Mouse (Mus musculus) lung, embryonic 14.5 days (tissue): Measurements from ENCODE around the gene Dxo. TPM values are rescaled to one million over a fixed set of nuclear protein-coding genes. Genes with fewer than 3 reads are reported as not detected.
A peak's percentile ranks its signal among the peaks of the same experiment; 100 is the strongest.

ENCODE experiments used
- ATAC-seq: fragments of 200-750 bp; cut with Nextera tagmentation; 2 replicates; pipeline ENCODE4 v1.8.0; 2017; ENCODE audit warnings: mild to moderate bottlenecking, moderate TSS enrichment, moderate library complexity; ENCODE audit not compliant: insufficient read depth
- DNase-seq: peaks from one replicate; pipeline ENCODE4 v3.0.0-alpha.2; 2015
- H3K27ac ChIP-seq: fragments of 300-500 bp; sonication (generic); 2 replicates; pipeline ENCODE4 v1.5.1; 2014; ENCODE audit warnings: low read depth, mild to moderate bottlenecking, moderate library complexity
- H3K27me3 ChIP-seq: fragments of 300-500 bp; sonication (generic); 2 replicates; pipeline ENCODE4 v1.6.1; 2014; ENCODE audit warnings: low read length, control low read depth; ENCODE audit not compliant: insufficient read depth
- H3K36me3 ChIP-seq: fragments of 300-500 bp; sonication (generic); 2 replicates; pipeline ENCODE4 v1.6.1; 2014; ENCODE audit warnings: control low read depth; ENCODE audit not compliant: insufficient read depth
- H3K4me1 ChIP-seq: fragments of 300-500 bp; sonication (generic); 2 replicates; pipeline ENCODE4 v1.6.1; 2014; ENCODE audit warnings: antibody characterized with exemption, control low read depth; ENCODE audit not compliant: insufficient read depth
- H3K4me2 ChIP-seq: fragments of 300-500 bp; sonication (generic); 2 replicates; pipeline ENCODE4 v1.6.1; 2014; ENCODE audit warnings: mild to moderate bottlenecking
- H3K4me3 ChIP-seq: fragments of 300-500 bp; sonication (generic); 2 replicates; pipeline ENCODE4 v1.5.1; 2014; ENCODE audit warnings: low read depth, low read length
- H3K9ac ChIP-seq: fragments of 300-500 bp; sonication (generic); 2 replicates; pipeline ENCODE4 v1.6.1; 2014
- H3K9me3 ChIP-seq: fragments of 300-500 bp; sonication (generic); 2 replicates; pipeline ENCODE4 v1.6.1; 2016; ENCODE audit warnings: low read depth, low read length, control low read depth
- CTCF ChIP-seq: IDR thresholded peaks from 2 replicates; pipeline ENCODE4 v1.5.1; 2016; ENCODE audit warnings: antibody characterized with exemption, low read depth
- WGBS: fragments of 180-500 bp; shearing (Covaris S2); extraction: QIAGEN DNeasy Blood & Tissue Kit; methylation state at CpG from one replicate; pipeline ENCODE4 v1.1.7; 2014; 5-methylcytosine and 5-hydroxymethylcytosine counted together
- polyA plus RNA-seq: library from polyadenylated mRNA; unstranded; fragments of >200 nt; fragmentation: Nextera tagmentation; extraction: Ambion mirVana; gene quantifications from 2 replicates; pipeline ENCODE4 v1.2.1, GENCODE M21; 2014

The Dxo gene
- polyA plus RNA-seq, 1 experiment from 2014 or later: 71.5 TPM

DNA sequence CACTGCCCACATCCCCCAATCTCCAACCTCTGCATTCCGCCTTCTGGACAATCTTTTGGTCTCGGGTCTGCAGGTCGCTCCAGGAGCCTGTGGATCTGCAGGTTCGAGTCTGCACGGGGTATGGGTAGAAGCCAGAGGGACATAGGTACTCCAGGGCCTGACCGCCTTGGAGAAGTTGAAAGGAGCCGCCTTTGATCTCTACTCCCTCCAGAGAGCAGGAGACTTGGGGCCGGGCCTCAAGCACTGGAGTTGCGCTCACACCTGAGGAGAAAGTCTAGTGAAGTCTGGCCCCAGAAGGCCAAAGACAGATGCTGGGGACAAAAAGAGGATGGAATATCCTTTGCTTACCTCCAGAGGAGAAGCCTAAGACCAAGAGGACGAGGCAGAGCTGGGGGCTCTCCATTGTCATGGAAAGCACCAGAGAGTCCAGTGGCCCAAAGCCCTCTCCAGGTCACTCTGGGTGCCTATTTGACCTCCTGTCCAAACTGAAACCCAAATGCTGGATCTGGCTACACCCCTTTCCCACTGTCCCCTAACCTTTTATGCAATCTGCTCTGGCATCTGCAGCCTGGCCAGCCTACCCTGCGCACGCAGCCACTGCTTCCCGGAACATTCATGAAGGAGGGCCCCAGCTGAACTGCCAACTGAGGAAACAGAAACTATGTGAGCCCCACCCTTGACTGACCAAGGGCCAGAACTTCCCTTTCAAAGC, 25.0 kb downstream of the Dxo start:
- no peak for ATAC-seq

DNA sequence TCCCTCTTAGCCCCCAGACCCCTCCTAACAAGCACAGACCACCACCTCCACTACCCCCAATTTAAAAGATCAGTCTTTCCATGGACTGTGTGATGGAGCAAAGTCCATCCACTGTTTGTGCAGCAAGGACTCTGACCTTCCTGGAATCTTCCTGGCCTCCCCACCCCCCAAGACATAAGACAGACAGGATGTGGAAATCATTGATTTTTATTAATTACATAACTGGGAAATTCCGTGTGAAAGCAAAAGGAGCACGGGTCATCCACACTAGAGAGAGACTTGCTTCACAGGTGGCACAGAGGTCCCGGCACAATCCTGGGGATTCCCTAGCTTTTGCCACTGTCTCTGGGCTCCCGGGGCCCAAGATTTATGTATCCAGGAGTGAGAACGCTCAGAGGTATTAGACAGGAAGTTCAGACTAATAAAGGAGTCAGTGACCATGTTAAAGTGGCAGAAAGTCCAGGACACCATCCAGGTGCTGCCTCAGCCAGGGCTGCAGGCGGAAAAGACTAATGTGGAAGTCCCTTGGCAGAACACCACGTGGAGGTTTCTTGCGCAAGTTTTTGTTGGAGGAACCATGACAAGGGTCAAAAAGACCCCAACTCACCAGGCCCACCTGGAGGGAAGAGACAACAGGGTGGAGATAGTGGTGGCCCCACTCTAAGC, 25.7 kb downstream of the Dxo start, which contains the start of gene Cfb:
TSS of gene Cfb (minus strand) at position 103 of the 666 bp plus-strand sequence.
- no peak for ATAC-seq
- no peak for DNase-seq
- no peak within 1 kb of the TSS for H3K4me3 ChIP-seq
- no peak within 1 kb of the TSS for H3K4me2 ChIP-seq
- WGBS: 51% methylated on average over 8 of the region's 8 CpGs
- H3K9ac ChIP-seq: no peak within 1 kb of the TSS
- H3K36me3 ChIP-seq: no peaks in the 10 kb centered on the region
- no peak for TF ChIP-seq CTCF
- no peaks in the 10 kb centered on the region for H3K4me1 ChIP-seq
- H3K27me3 ChIP-seq: no peaks in the 10 kb centered on the region
- no peaks in the 10 kb centered on the region for H3K9me3 ChIP-seq
- no peak within 1 kb of the TSS for H3K27ac ChIP-seq

More for the DNA sequence above, 25.0 kb downstream of the Dxo start:
- Histone ChIP-seq H3K27ac (no peak overlapping the region), H3K9ac (no peak overlapping the region), H3K9me3 (no peaks in the 10 kb centered on the region), H3K4me1 (no peaks in the 10 kb centered on the region), H3K36me3 (peaks cover 1% of the 10 kb centered on the region), H3K27me3 (no peaks in the 10 kb centered on the region), H3K4me3 (no peak overlapping the region), H3K4me2 (no peak overlapping the region)
- no peak for DNase-seq
- 57% methylated on average over 13 of the region's 13 CpGs for WGBS
- TF ChIP-seq CTCF: no peak

DNA sequence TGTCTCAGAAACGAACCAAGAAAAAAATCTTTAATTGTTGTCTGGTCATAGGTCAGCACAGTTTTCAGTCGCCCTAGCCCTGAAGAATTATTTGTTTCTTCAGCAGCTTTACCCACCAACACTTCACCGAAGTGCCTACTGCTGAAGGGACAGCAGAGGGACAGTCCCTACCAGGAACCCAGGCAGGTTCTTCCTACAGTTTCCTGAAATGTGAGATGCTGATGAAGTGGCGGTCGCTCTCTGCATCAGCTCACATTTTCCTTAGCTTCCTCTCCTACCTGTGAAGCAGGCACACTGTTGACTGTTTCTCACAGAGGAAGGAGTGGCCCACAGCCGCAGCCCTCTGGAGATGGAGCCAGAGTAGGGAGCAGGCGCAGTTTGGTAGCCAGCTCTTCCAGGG, 29.2 kb downstream of the Dxo start:
- Histone ChIP-seq H3K27ac (no peak overlapping the region), H3K36me3 (no peaks in the 10 kb centered on the region), H3K4me1 (no peaks in the 10 kb centered on the region), H3K9ac (no peak overlapping the region), H3K9me3 (no peaks in the 10 kb centered on the region), H3K4me2 (no peak overlapping the region), H3K4me3 (no peak overlapping the region), H3K27me3 (no peaks in the 10 kb centered on the region)
- no peak for ATAC-seq
- 54% methylated on average over 7 of the region's 7 CpGs for WGBS
- no peak for DNase-seq
- no peak for TF ChIP-seq CTCF

DNA sequence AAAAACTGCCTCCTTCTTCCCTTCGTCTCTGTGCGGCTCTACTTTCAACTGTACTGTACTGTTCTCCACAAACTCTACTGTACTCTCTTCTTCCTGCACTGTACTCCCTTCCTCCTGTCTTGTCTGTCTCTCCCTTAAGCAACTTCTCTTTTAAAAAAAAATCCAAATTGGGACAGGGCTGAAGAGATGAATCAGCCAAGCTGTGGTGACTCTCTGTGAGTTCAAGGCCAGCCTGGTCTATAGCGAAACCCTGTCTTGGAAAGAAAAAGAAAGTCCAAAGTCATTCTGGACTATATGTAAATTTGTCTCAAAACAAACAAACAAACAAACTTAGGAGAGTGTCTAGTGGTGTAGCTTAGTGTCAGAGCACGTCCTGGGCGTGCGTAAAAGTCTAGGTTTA, 37.5 kb downstream of the Dxo start:
- Histone ChIP-seq H3K4me1 (no peaks in the 10 kb centered on the region), H3K27me3 (no peaks in the 10 kb centered on the region), H3K27ac (no peak overlapping the region), H3K36me3 (no peaks in the 10 kb centered on the region), H3K4me2 (no peak overlapping the region), H3K9me3 (no peaks in the 10 kb centered on the region), H3K9ac (no peak overlapping the region), H3K4me3 (no peak overlapping the region)
- ATAC-seq (no peak), DNase-seq (no peak)
- TF ChIP-seq CTCF: no peak
- WGBS: 74% methylated on average over 6 of the region's 6 CpGs

DNA sequence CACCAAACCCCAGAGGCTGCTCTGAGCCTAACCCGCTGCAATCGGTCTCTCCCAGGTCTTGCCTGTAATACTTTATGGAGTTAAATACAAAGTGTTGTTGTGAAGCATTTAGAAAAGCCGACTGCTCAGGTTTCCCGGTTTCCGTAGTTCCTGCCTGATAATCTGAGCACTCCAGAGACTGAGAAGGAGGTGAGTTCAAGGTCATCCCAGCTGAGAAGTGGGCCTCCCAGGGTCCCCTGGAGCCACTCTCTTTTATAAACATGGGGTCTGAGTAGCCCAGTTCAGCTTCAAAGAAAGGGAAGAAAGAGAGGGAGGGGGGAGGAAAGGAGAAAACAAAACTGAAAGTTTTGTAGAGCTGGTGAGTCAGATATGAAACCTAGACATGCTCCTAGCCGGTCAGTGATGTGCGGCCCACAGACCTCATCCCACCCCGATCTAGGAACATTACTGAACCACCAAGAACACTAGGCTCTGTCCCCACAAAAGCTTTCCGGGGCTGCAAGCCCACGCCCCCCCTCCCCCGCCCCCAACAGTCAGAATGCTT, 42.6 kb downstream of the Dxo start, which contains the start of gene Zbtb12:
TSS of gene Zbtb12 (plus strand) at position 148 of the 544 bp plus-strand sequence.
- Histone ChIP-seq H3K4me1 (no peaks in the 10 kb centered on the region), H3K27ac (no peak within 1 kb of the TSS), H3K27me3 (no peaks in the 10 kb centered on the region), H3K9me3 (no peaks in the 10 kb centered on the region), H3K4me3 (no peak within 1 kb of the TSS), H3K36me3 (no peaks in the 10 kb centered on the region), H3K4me2 (no peak within 1 kb of the TSS), H3K9ac (no peak within 1 kb of the TSS)
- WGBS: 47% methylated on average over 11 of the region's 11 CpGs
- ATAC-seq: no peak
- TF ChIP-seq CTCF: no peak
- DNase-seq: no peak

DNA sequence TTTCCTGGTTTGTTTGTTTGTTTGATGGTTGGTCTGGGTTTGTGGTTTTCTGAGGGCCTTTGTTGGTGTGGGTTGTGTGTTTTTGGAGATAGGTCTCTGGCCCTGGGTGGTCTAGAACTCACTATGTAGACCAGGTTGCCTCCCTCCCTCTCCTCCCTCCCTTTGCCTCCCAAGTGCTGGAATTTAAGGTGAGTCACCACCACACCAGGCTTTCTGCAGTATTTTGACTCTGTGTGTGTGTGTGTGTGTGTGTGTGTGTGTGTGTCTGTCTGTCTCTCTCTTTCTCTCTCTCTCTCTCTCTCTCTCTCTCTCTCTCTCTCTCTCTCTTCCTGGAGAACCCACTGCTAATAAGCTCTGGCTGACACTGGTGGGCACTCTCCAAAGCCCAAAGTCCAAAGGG, 44.3 kb downstream of the Dxo start:
- Histone ChIP-seq H3K9ac (no peak overlapping the region), H3K4me2 (no peak overlapping the region), H3K4me3 (no peak overlapping the region), H3K27ac (no peak overlapping the region), H3K36me3 (no peaks in the 10 kb centered on the region), H3K27me3 (no peaks in the 10 kb centered on the region), H3K9me3 (no peaks in the 10 kb centered on the region), H3K4me1 (no peaks in the 10 kb centered on the region)
- DNase-seq (no peak), ATAC-seq (no peak)
- no peak for TF ChIP-seq CTCF

DNA sequence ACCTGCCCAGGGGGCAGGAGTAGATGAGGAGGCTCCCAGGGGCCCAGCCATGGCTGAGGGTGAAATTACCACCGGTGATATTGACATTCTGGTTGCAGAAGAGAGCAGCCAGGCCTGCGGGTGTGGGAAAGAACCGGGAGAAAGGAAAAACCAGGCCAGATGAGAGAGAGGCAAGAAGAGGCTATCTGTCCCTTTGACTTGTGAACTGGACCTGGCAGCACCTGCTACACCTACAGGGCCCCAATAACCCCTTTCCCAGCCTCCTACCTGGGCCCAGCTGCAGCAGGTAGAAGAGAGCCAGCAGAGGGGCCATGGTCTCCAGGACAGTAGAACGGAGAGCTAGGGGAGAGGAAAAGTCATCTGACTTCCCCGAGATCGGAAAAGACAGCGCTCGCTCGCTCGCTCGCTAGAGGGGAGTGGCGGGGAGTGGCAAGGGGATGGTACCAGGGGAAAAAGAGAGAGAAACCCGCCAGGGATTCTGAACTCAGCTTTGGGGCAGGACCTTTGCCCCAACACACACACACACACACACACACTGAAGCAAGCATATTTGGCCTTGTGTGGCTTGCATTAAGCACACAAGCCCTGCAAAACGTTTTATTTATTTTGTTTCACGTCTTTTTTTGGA, 45.0 kb downstream of the Dxo start, which contains the start of gene Gm20547:
TSS of gene Gm20547 (minus strand) at position 360 of the 628 bp plus-strand sequence.
- Histone ChIP-seq H3K9ac (no peak within 1 kb of the TSS), H3K27ac (no peak within 1 kb of the TSS), H3K36me3 (no peaks in the 10 kb centered on the region), H3K4me2 (0 out of 2 replicates have a peak within 1 kb of the TSS, but pooled peaks have one; percentile 31), H3K9me3 (no peaks in the 10 kb centered on the region), H3K4me1 (no peaks in the 10 kb centered on the region), H3K4me3 (no peak within 1 kb of the TSS), H3K27me3 (no peaks in the 10 kb centered on the region)
- ATAC-seq: no peak
- no peak for TF ChIP-seq CTCF
- WGBS: 9% methylated on average over 15 of the region's 15 CpGs
- peak; percentile 20 for DNase-seq
